Mouse (Mus musculus) midbrain, embryonic 15.5 days (tissue): ENCODE measurements around the gene Trim10. TPM values are rescaled to one million over a fixed set of nuclear protein-coding genes. Genes with fewer than 3 reads are reported as not detected.
"Not testable (repeated sequence)": the region's sequence is repeated elsewhere in the genome, so short reads cannot be mapped to it uniquely, and the experiment has no call there.

Source experiments
- ATAC-seq: fragments of 200-750 bp; cut with Nextera tagmentation; replicated peaks from 2 replicates; pipeline ENCODE4 v1.8.0; 2017; ENCODE audit warnings: moderate TSS enrichment
- H3K27ac ChIP-seq: fragments of 300-500 bp; sonication (generic); 2 replicates; pipeline ENCODE4 v1.5.1; 2015; ENCODE audit warnings: mild to moderate bottlenecking, inconsistent platforms
- H3K27me3 ChIP-seq: fragments of 300-500 bp; sonication (generic); replicated peaks from 2 replicates; pipeline ENCODE4 v1.6.1; 2015; ENCODE audit warnings: inconsistent platforms
- H3K36me3 ChIP-seq: fragments of 300-500 bp; sonication (generic); replicated peaks from 2 replicates; pipeline ENCODE4 v1.6.1; 2015; ENCODE audit warnings: inconsistent platforms
- H3K4me1 ChIP-seq: fragments of 300-500 bp; sonication (generic); 2 replicates; pipeline ENCODE4 v1.6.1; 2015; ENCODE audit warnings: inconsistent platforms
- H3K4me2 ChIP-seq: fragments of 300-500 bp; sonication (generic); 2 replicates; pipeline ENCODE4 v1.6.1; 2015; ENCODE audit warnings: inconsistent platforms, mild to moderate bottlenecking, moderate library complexity
- H3K4me3 ChIP-seq: fragments of 300-500 bp; sonication (generic); 2 replicates; pipeline ENCODE4 v1.5.1; 2015; ENCODE audit warnings: mild to moderate bottlenecking, inconsistent platforms
- H3K9ac ChIP-seq: fragments of 300-500 bp; sonication (generic); 2 replicates; pipeline ENCODE4 v1.6.1; 2015; ENCODE audit warnings: mild to moderate bottlenecking, inconsistent platforms
- H3K9me3 ChIP-seq: fragments of 300-500 bp; sonication (generic); 2 replicates; pipeline ENCODE4 v1.6.1; 2016; ENCODE audit warnings: inconsistent platforms
- WGBS: fragments of 180-500 bp; shearing (Covaris S2); methylation state at CpG from one replicate; pipeline ENCODE4 v1.1.7; 2015; ENCODE audit warnings: mixed read lengths; 5-methylcytosine and 5-hydroxymethylcytosine counted together
- polyA plus RNA-seq: library from polyadenylated mRNA; unstranded; fragments of >200 nt; fragmentation: Nextera tagmentation; extraction: Ambion mirVana; gene quantifications from 2 replicates; pipeline ENCODE4 v1.2.1, GENCODE M21; 2015

Gene Trim10
- polyA plus RNA-seq, 1 experiment from 2014 or later: 1.2 TPM

GRCm38 (mm10) chr17:36868836-36869235 lies 538 bp upstream of the Trim10 start:
- no peak overlapping the region for H3K4me3 ChIP-seq
- no peak overlapping the region for H3K9ac ChIP-seq
- H3K4me1 ChIP-seq: peaks cover 8% of the 10 kb centered on the region
- no peak overlapping the region for H3K4me2 ChIP-seq
- WGBS: 82% methylated on average over 2 of the region's 2 CpGs
- no peaks in the 10 kb centered on the region for H3K36me3 ChIP-seq
- H3K9me3 ChIP-seq: no peaks in the 10 kb centered on the region
- no peak for ATAC-seq
- H3K27me3 ChIP-seq: peaks cover 7% of the 10 kb centered on the region; the same call in 1 of the 2 replicates
- H3K27ac ChIP-seq: no peak overlapping the region

GRCm38 (mm10) chr17:36869955-36870810 lies 809 bp downstream of the Trim10 start:
- peaks cover 7% of the 10 kb centered on the region; the same call in 1 of the 2 replicates for H3K27me3 ChIP-seq
- peaks cover 8% of the 10 kb centered on the region for H3K4me1 ChIP-seq
- no peak for ATAC-seq
- 79% methylated on average over 25 of the region's 25 CpGs for WGBS
- H3K36me3 ChIP-seq: no peaks in the 10 kb centered on the region
- H3K4me3 ChIP-seq: no peak overlapping the region
- H3K4me2 ChIP-seq: no peak overlapping the region
- H3K27ac ChIP-seq: no peak overlapping the region
- no peaks in the 10 kb centered on the region for H3K9me3 ChIP-seq
- H3K9ac ChIP-seq: no peak overlapping the region

- no peaks in the 10 kb centered on the region for H3K9me3 ChIP-seq
- H3K27me3 ChIP-seq: no peaks in the 10 kb centered on the region
- H3K4me3 ChIP-seq: no peak overlapping the region
- ATAC-seq: no peak
- H3K36me3 ChIP-seq: no peaks in the 10 kb centered on the region
- no peak overlapping the region for H3K4me2 ChIP-seq
- no peak overlapping the region for H3K9ac ChIP-seq
- WGBS: 80% methylated on average over 4 of the region's 4 CpGs
- no peak overlapping the region for H3K27ac ChIP-seq
- no peaks in the 10 kb centered on the region for H3K4me1 ChIP-seq
These were observed 5.3 kb downstream of the Trim10 start for GRCm38 (mm10) chr17:36874636-36875035.

GRCm38 (mm10) chr17:36883350-36883749 lies 14.0 kb downstream of the Trim10 start:
- Histone ChIP-seq H3K9me3 (no peaks in the 10 kb centered on the region), H3K4me3 (no peak overlapping the region), H3K4me1 (no peaks in the 10 kb centered on the region), H3K4me2 (no peak overlapping the region), H3K9ac (no peak overlapping the region), H3K36me3 (no peaks in the 10 kb centered on the region), H3K27me3 (no peaks in the 10 kb centered on the region), H3K27ac (no peak overlapping the region)
- WGBS: 70% methylated on average over 2 of the region's 2 CpGs
- ATAC-seq: no peak

GRCm38 (mm10) chr17:36885132-36885790 lies 15.9 kb downstream of the Trim10 start:
- ATAC-seq: no peak
- 93% methylated on average over 12 of the region's 12 CpGs for WGBS
- H3K27ac ChIP-seq: no peak overlapping the region

GRCm38 (mm10) chr17:36890073-36890903 lies 20.9 kb downstream of the Trim10 start, which contains the start of gene Trim40:
TSS of gene Trim40 (minus strand) at chr17:36890123.
- Histone ChIP-seq H3K4me2 (no peak within 1 kb of the TSS), H3K36me3 (no peaks in the 10 kb centered on the region), H3K9ac (no peak within 1 kb of the TSS), H3K27ac (no peak within 1 kb of the TSS), H3K9me3 (no peaks in the 10 kb centered on the region), H3K27me3 (no peaks in the 10 kb centered on the region), H3K4me1 (no peaks in the 10 kb centered on the region), H3K4me3 (no peak within 1 kb of the TSS)
- no peak for ATAC-seq
- WGBS: 89% methylated on average over 5 of the region's 5 CpGs

More at GRCm38 (mm10) chr17:36885132-36885790, 15.9 kb downstream of the Trim10 start:
- no peak overlapping the region for H3K4me3 ChIP-seq
- H3K27me3 ChIP-seq: no peaks in the 10 kb centered on the region
- no peaks in the 10 kb centered on the region for H3K4me1 ChIP-seq
- no peaks in the 10 kb centered on the region for H3K36me3 ChIP-seq
- H3K9me3 ChIP-seq: no peaks in the 10 kb centered on the region
- H3K4me2 ChIP-seq: no peak overlapping the region
- H3K9ac ChIP-seq: no peak overlapping the region

GRCm38 (mm10) chr17:36891496-36891895 lies 22.1 kb downstream of the Trim10 start:
- not testable (repeated sequence) for H3K9ac ChIP-seq, ATAC-seq, H3K4me3 ChIP-seq, H3K9me3 ChIP-seq, H3K27ac ChIP-seq, H3K36me3 ChIP-seq, H3K27me3 ChIP-seq, H3K4me1 ChIP-seq, H3K4me2 ChIP-seq
- WGBS: 80% methylated on average over 1 of the region's 1 CpGs

- 12% methylated on average over 2 of the region's 2 CpGs for WGBS
- H3K4me3 ChIP-seq: no peak overlapping the region
- no peak overlapping the region for H3K27ac ChIP-seq
- no peaks in the 10 kb centered on the region for H3K27me3 ChIP-seq
- H3K4me2 ChIP-seq: no peak overlapping the region
- H3K36me3 ChIP-seq: no peaks in the 10 kb centered on the region
- H3K9ac ChIP-seq: no peak overlapping the region
- no peaks in the 10 kb centered on the region for H3K4me1 ChIP-seq
- peak; percentile 62; the same call in 1 of the 2 replicates for ATAC-seq
- no peaks in the 10 kb centered on the region for H3K9me3 ChIP-seq
These were observed 23.0 kb downstream of the Trim10 start for GRCm38 (mm10) chr17:36892362-36892761.

- no peaks in the 10 kb centered on the region for H3K36me3 ChIP-seq
- H3K27ac ChIP-seq: no peak overlapping the region
- no peaks in the 10 kb centered on the region for H3K9me3 ChIP-seq
- no peak overlapping the region for H3K4me3 ChIP-seq
- ATAC-seq: no peak
- no peaks in the 10 kb centered on the region for H3K4me1 ChIP-seq
- no peak overlapping the region for H3K4me2 ChIP-seq
- 78% methylated on average over 5 of the region's 5 CpGs for WGBS
- H3K27me3 ChIP-seq: no peaks in the 10 kb centered on the region
- no peak overlapping the region for H3K9ac ChIP-seq
These were observed 24.0 kb downstream of the Trim10 start for GRCm38 (mm10) chr17:36893387-36893786.

GRCm38 (mm10) chr17:36896583-36896982 lies 27.2 kb downstream of the Trim10 start:
- Histone ChIP-seq H3K36me3 (no peaks in the 10 kb centered on the region), H3K9ac (no peak overlapping the region), H3K4me2 (no peak overlapping the region), H3K4me1 (no peaks in the 10 kb centered on the region), H3K27me3 (no peaks in the 10 kb centered on the region), H3K9me3 (no peaks in the 10 kb centered on the region), H3K4me3 (no peak overlapping the region), H3K27ac (no peak overlapping the region)
- WGBS: 96% methylated on average over 1 of the region's 1 CpGs
- ATAC-seq: no peak

- no peaks in the 10 kb centered on the region for H3K27me3 ChIP-seq
- no peak overlapping the region for H3K4me2 ChIP-seq
- no peaks in the 10 kb centered on the region for H3K36me3 ChIP-seq
- H3K9me3 ChIP-seq: no peaks in the 10 kb centered on the region
- H3K27ac ChIP-seq: no peak overlapping the region
- H3K9ac ChIP-seq: no peak overlapping the region
- H3K4me1 ChIP-seq: no peaks in the 10 kb centered on the region
- ATAC-seq: no peak
- H3K4me3 ChIP-seq: no peak overlapping the region
These were observed 27.7 kb downstream of the Trim10 start for GRCm38 (mm10) chr17:36897065-36897464.

GRCm38 (mm10) chr17:36897552-36898205 lies 28.3 kb downstream of the Trim10 start, which contains the start of gene Trim31:
TSS of gene Trim31 (plus strand) at chr17:36898118.
- Histone ChIP-seq H3K4me3 (no peak within 1 kb of the TSS), H3K9ac (no peak within 1 kb of the TSS), H3K4me2 (no peak within 1 kb of the TSS), H3K27me3 (no peaks in the 10 kb centered on the region), H3K9me3 (no peaks in the 10 kb centered on the region), H3K36me3 (no peaks in the 10 kb centered on the region), H3K4me1 (no peaks in the 10 kb centered on the region), H3K27ac (no peak within 1 kb of the TSS)
- ATAC-seq: no peak
- 68% methylated on average over 6 of the region's 6 CpGs for WGBS
